Mouse (Mus musculus) bone marrow macrophage, adult 2 months (primary cell): ENCODE data around the gene Hist1h4d.

Experiments used
- CTCF ChIP-seq: IDR thresholded peaks from 2 replicates; pipeline ENCODE4 v1.5.1; 2012; ENCODE audit warnings: low read depth, mild to moderate bottlenecking, low read length, moderate library complexity
- POLR2A ChIP-seq: IDR thresholded peaks from 2 replicates; pipeline ENCODE4 v1.6.1; 2012; ENCODE audit warnings: mild to moderate bottlenecking, low read depth, low read length, borderline replicate concordance

- no peak for TF ChIP-seq POLR2A
- TF ChIP-seq CTCF: no peak
Observed at GRCm38 (mm10) chr13:23609209-23609608, 27.8 kb downstream of the Hist1h4d start.
